Mouse (Mus musculus) liver, embryonic 14.5 days (tissue): Measurements from ENCODE around the gene Cpped1. TPM values are rescaled to one million over a fixed set of nuclear protein-coding genes. Genes with fewer than 3 reads are reported as not detected.

ENCODE experiments used
- ATAC-seq: fragments of 200-750 bp; cut with Nextera tagmentation; 2 replicates; pipeline ENCODE4 v1.8.0; 2017; ENCODE audit warnings: moderate number of reproducible peaks, mild to moderate bottlenecking, moderate library complexity; ENCODE audit not compliant: insufficient read depth
- DNase-seq, 3 experiments: peaks; one replicate each; pipeline ENCODE4 v3.0.0-alpha.2; 2012 to 2013; ENCODE audit warnings: low read depth in 3 of 3, low spot score in 3 of 3
- H3K27ac ChIP-seq: fragments of 300-500 bp; sonication (generic); 2 replicates; pipeline ENCODE4 v1.5.1; 2014; ENCODE audit warnings: moderate library complexity, mild to moderate bottlenecking, control low read depth, inconsistent platforms
- H3K27me3 ChIP-seq: fragments of 300-500 bp; sonication (generic); 2 replicates; pipeline ENCODE4 v1.6.1; 2014; ENCODE audit warnings: mild to moderate bottlenecking, low read length, moderate library complexity; ENCODE audit not compliant: control insufficient read depth, insufficient read depth
- H3K36me3 ChIP-seq: fragments of 300-500 bp; sonication (generic); replicated peaks from 2 replicates; pipeline ENCODE4 v1.6.1; 2014; ENCODE audit warnings: low read depth; ENCODE audit not compliant: control insufficient read depth, insufficient read depth
- H3K4me1 ChIP-seq, 2 experiments: fragments of 200-500 bp in 1 of 2; fragments of 300-500 bp in 1 of 2; sonication (generic) in 1 of 2; replicated peaks; 2 replicates each; pipeline ENCODE4 v1.6.1; 2012 to 2014; ENCODE audit warnings: antibody characterized with exemption in 1 of 2, inconsistent platforms in 1 of 2, low read length in 1 of 2; ENCODE audit not compliant: control insufficient read depth in 2 of 2, insufficient read depth in 2 of 2
- H3K4me2 ChIP-seq: fragments of 300-500 bp; sonication (generic); 2 replicates; pipeline ENCODE4 v1.6.1; 2014; ENCODE audit warnings: low read depth, mild to moderate bottlenecking, control low read depth, moderate library complexity
- H3K4me3 ChIP-seq, 2 experiments: fragments of 200-500 bp in 1 of 2; fragments of 300-500 bp in 1 of 2; sonication (generic) in 1 of 2; 2 replicates each; pipeline ENCODE4 v1.5.1; 2012 to 2014; ENCODE audit warnings: low read depth in 2 of 2, low read length in 2 of 2, mild to moderate bottlenecking in 2 of 2, control low read depth in 1 of 2, inconsistent platforms in 1 of 2, moderate library complexity in 1 of 2; ENCODE audit not compliant: insufficient read depth in 1 of 2
- H3K9ac ChIP-seq: fragments of 300-500 bp; sonication (generic); replicated peaks from 2 replicates; pipeline ENCODE4 v1.6.1; 2014; ENCODE audit warnings: mild to moderate bottlenecking, control low read depth, moderate library complexity
- H3K9me3 ChIP-seq: fragments of 300-500 bp; sonication (generic); 2 replicates; pipeline ENCODE4 v1.6.1; 2016; ENCODE audit warnings: low read length, mixed read lengths; ENCODE audit not compliant: control insufficient read depth
- CTCF ChIP-seq: IDR thresholded peaks from 2 replicates; pipeline ENCODE4 v1.5.1; 2016; ENCODE audit warnings: antibody characterized with exemption, low read depth, control low read depth
- EP300 ChIP-seq: IDR thresholded peaks from 2 replicates; pipeline ENCODE4 v1.6.1; 2016; ENCODE audit warnings: antibody characterized with exemption, low read depth
- WGBS: fragments of 180-500 bp; shearing (Covaris S2); extraction: QIAGEN DNeasy Blood & Tissue Kit; methylation state at CpG from one replicate; pipeline ENCODE4 v1.1.7; 2014; ENCODE audit not compliant: insufficient replicate concordance; 5-methylcytosine and 5-hydroxymethylcytosine counted together
- polyA plus RNA-seq, 2 experiments: library from polyadenylated mRNA; depleted of rRNA in 1 of 2; stranded (reverse) in 1 of 2; unstranded in 1 of 2; fragments of >200 nt; fragmentation: Nextera tagmentation in 1 of 2; extraction: Ambion mirVana in 1 of 2; gene quantifications; 2 replicates each; pipeline versions ENCODE4 v1.2.1 to v1.2.3; 2012 to 2014

Cpped1 gene
- polyA plus RNA-seq, 2 experiments = 6.1 to 13.0 TPM

- Histone ChIP-seq H3K4me2 (no peak overlapping the region), H3K27me3 (no peaks in the 10 kb centered on the region), H3K9ac (no peak overlapping the region), H3K36me3 (no peaks in the 10 kb centered on the region), H3K4me3 (no peak overlapping the region), H3K9me3 (no peaks in the 10 kb centered on the region), H3K27ac (no peak overlapping the region), H3K4me1 (peaks cover 0 to 5% of the 10 kb centered on the region in 2 experiments; a peak in 3 of 4 replicates)
- no peak for DNase-seq
- TF ChIP-seq EP300 = no peak
- TF ChIP-seq CTCF = no peak
- 41% methylated on average over 2 of the region's 2 CpGs for WGBS
- ATAC-seq = no peak
Observed at GRCm38 (mm10) chr16:11793391-11793790, 115.9 kb downstream of the Cpped1 start.

GRCm38 (mm10) chr16:11790476-11790875, 118.8 kb downstream of the Cpped1 start:
- H3K27me3 ChIP-seq = no peaks in the 10 kb centered on the region
- DNase-seq (no peak), ATAC-seq (no peak)
- TF ChIP-seq EP300 (no peak), CTCF (no peak)
- 67% methylated on average over 3 of the region's 3 CpGs for WGBS
- no peak overlapping the region for H3K4me2 ChIP-seq
- H3K9me3 ChIP-seq = no peaks in the 10 kb centered on the region
- no peaks in the 10 kb centered on the region for H3K4me1 ChIP-seq
- H3K27ac ChIP-seq = no peak overlapping the region
- no peak overlapping the region for H3K9ac ChIP-seq
- H3K4me3 ChIP-seq = no peak overlapping the region
- H3K36me3 ChIP-seq = no peaks in the 10 kb centered on the region

DNA sequence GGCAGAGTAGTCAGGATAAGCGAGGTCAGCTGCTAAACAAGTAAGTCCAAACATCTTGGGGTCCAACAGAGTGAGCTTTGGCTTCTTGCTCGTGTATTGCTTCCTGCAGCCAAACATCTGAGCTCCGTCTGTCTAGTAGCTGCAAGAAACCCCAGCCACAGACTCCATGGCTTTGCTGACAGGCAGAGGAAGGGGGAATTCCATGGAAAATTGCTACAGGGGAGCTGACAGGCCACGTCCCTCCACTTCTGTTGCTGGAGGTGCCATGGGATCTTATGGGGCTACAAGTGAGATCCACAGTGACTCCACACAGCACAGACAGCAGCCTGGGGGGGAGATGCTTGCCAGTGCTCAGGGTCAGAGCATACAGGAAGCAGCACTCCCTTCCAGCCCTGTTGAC, 123.4 kb downstream of the Cpped1 start:
- DNase-seq (no peak), ATAC-seq (no peak)
- Histone ChIP-seq H3K27ac (no peak overlapping the region), H3K27me3 (no peaks in the 10 kb centered on the region), H3K4me2 (no peak overlapping the region), H3K9ac (no peak overlapping the region), H3K4me3 (no peak overlapping the region), H3K36me3 (no peaks in the 10 kb centered on the region), H3K4me1 (peaks cover 6 to 18% of the 10 kb centered on the region in 2 experiments; a peak in 3 of 4 replicates), H3K9me3 (no peaks in the 10 kb centered on the region)
- no peak for TF ChIP-seq CTCF
- TF ChIP-seq EP300 = no peak
- 46% methylated on average over 4 of the region's 4 CpGs for WGBS

GRCm38 (mm10) chr16:11784354-11784753, 124.9 kb downstream of the Cpped1 start:
- Histone ChIP-seq H3K27ac (no peak overlapping the region), H3K9me3 (no peaks in the 10 kb centered on the region), H3K36me3 (no peaks in the 10 kb centered on the region), H3K4me3 (no peak overlapping the region), H3K4me2 (no peak overlapping the region), H3K9ac (no peak overlapping the region), H3K4me1 (peaks cover 6 to 18% of the 10 kb centered on the region in 2 experiments; a peak in 3 of 4 replicates), H3K27me3 (no peaks in the 10 kb centered on the region)
- DNase-seq (no peak), ATAC-seq (no peak)
- 38% methylated on average over 4 of the region's 4 CpGs for WGBS
- TF ChIP-seq CTCF (no peak), EP300 (no peak)

GRCm38 (mm10) chr16:11783337-11783736, 125.9 kb downstream of the Cpped1 start:
- peaks cover 6 to 18% of the 10 kb centered on the region in 2 experiments; a peak in 3 of 4 replicates for H3K4me1 ChIP-seq
- TF ChIP-seq EP300 = no peak
- no peak for TF ChIP-seq CTCF
- no peaks in the 10 kb centered on the region for H3K27me3 ChIP-seq
- H3K4me3 ChIP-seq = no peak overlapping the region
- DNase-seq = no peak
- peak; percentile 45; the same call in 1 of the 2 replicates for ATAC-seq
- no peak overlapping the region for H3K9ac ChIP-seq
- H3K36me3 ChIP-seq = no peaks in the 10 kb centered on the region
- H3K9me3 ChIP-seq = no peaks in the 10 kb centered on the region
- H3K27ac ChIP-seq = no peak overlapping the region
- H3K4me2 ChIP-seq = no peak overlapping the region
